Mouse (Mus musculus): ENCODE results near the gene E130208F15Rik.

The E130208F15Rik gene

GRCm38 (mm10) chr7:30321539-30322284, at the start of gene E130208F15Rik:
Gene E130208F15Rik, plus strand, starts transcription at chr7:30321740.
- DNase-seq = peak; percentile 67

- no peak for DNase-seq
These were observed 47.2 kb upstream of the E130208F15Rik start for GRCm38 (mm10) chr7:30274383-30274782.

- DNase-seq = no peak
These were observed 42.6 kb upstream of the E130208F15Rik start for GRCm38 (mm10) chr7:30278911-30279310.

GRCm38 (mm10) chr7:30279536-30279935, 42.0 kb upstream of the E130208F15Rik start:
- no peak for DNase-seq

- peak; percentile 97 for DNase-seq
These were observed 41.4 kb upstream of the E130208F15Rik start, which contains the start of the genes Thap8 and Wdr62 for GRCm38 (mm10) chr7:30279951-30280669. Gene Thap8, plus strand, starts transcription at chr7:30280094. Gene Wdr62, minus strand, starts transcription at chr7:30280419.

- DNase-seq = peak; percentile 95
These were observed 40.8 kb upstream of the E130208F15Rik start for GRCm38 (mm10) chr7:30280670-30281138.

GRCm38 (mm10) chr7:30281522-30281921, 40.0 kb upstream of the E130208F15Rik start:
- no peak for DNase-seq

- DNase-seq = no peak
These were observed 38.8 kb upstream of the E130208F15Rik start for GRCm38 (mm10) chr7:30282740-30283139.

- DNase-seq = no peak
These were observed 34.7 kb upstream of the E130208F15Rik start for GRCm38 (mm10) chr7:30286701-30287410.

GRCm38 (mm10) chr7:30288046-30288445, 33.5 kb upstream of the E130208F15Rik start:
- DNase-seq = no peak

- DNase-seq = no peak
These were observed 32.3 kb upstream of the E130208F15Rik start for GRCm38 (mm10) chr7:30289071-30289713.

GRCm38 (mm10) chr7:30289714-30290399, 31.7 kb upstream of the E130208F15Rik start:
- peak; percentile 73 for DNase-seq

- DNase-seq = peak; percentile 92
These were observed 30.1 kb upstream of the E130208F15Rik start, which contains the start of gene Clip3 for GRCm38 (mm10) chr7:30291215-30292131. Gene Clip3, plus strand, starts transcription at chr7:30291728.

- DNase-seq = no peak
These were observed 27.7 kb upstream of the E130208F15Rik start for GRCm38 (mm10) chr7:30293795-30294194.

- no peak for DNase-seq
These were observed 27.2 kb upstream of the E130208F15Rik start for GRCm38 (mm10) chr7:30294296-30294695.

- no peak for DNase-seq
These were observed 26.4 kb upstream of the E130208F15Rik start for GRCm38 (mm10) chr7:30295103-30295502.

- DNase-seq = no peak
These were observed 24.7 kb upstream of the E130208F15Rik start for GRCm38 (mm10) chr7:30296816-30297215.

- DNase-seq = no peak
These were observed 24.3 kb upstream of the E130208F15Rik start for GRCm38 (mm10) chr7:30297266-30297665.

GRCm38 (mm10) chr7:30300914-30301313, 20.6 kb upstream of the E130208F15Rik start:
- peak; percentile 48 for DNase-seq

- DNase-seq = no peak
These were observed 15.3 kb upstream of the E130208F15Rik start for GRCm38 (mm10) chr7:30306083-30306779.

Measured in retina, postnatal 1 day (tissue).